Mouse (Mus musculus): ENCODE data around the gene Gm20388.

Gene Gm20388

GRCm38 (mm10) chr8:121082218-121083092, 1171.8 kb downstream of the Gm20388 start:
- DNase-seq (ENCODE audit: low read depth, low spot score) = no peak

DNA sequence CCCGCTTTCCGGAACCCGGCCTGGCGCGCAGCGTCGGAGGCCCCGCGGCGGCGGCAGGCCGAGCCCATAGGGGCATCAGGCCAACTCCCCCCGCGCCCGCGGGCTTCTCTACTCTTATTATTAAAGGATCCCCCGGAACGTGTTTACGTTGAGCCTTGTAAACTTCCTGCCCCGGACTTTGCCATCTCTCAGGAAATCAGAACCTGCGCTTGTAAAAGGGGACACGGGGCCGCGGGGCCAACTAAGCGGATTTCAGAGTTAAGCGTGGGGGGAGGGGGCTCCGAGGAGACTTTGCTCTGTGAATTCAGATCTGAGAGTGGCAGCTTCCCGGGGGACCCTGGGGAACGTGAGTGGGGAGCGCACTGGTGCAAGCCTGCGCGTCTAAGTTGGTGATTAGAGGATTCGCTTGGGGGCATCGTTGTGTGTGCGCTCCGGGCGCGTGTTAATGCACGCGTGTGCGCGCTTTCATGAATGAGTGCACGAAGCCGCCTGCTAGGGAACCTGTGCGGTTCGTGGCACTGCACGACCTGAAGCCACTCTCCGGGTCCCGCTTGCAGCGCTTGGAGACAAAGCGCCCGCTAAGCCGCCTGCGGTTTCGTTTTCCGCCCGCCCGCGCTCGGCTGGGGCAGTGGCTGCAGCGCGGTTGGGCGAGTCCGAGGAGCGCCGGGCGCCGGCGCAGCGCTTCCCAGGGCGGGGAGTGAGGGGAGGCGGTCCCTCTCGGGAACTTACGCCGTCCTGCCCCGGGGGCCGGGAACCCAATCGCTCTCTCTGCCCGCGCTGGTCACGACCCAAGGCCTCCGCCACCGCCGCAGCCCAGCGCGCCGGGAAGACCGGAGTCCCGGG, 1172.7 kb downstream of the Gm20388 start:
- DNase-seq (ENCODE audit: low read depth, low spot score) = peak; percentile 20

GRCm38 (mm10) chr8:121083936-121084209, 1173.2 kb downstream of the Gm20388 start:
- DNase-seq (ENCODE audit: low read depth, low spot score) = no peak

GRCm38 (mm10) chr8:121084210-121084951, 1173.7 kb downstream of the Gm20388 start, which contains the start of gene Foxf1:
Gene Foxf1 (plus strand): TSS chr8:121084386.
- DNase-seq (ENCODE audit: low read depth, low spot score) = no peak

DNA sequence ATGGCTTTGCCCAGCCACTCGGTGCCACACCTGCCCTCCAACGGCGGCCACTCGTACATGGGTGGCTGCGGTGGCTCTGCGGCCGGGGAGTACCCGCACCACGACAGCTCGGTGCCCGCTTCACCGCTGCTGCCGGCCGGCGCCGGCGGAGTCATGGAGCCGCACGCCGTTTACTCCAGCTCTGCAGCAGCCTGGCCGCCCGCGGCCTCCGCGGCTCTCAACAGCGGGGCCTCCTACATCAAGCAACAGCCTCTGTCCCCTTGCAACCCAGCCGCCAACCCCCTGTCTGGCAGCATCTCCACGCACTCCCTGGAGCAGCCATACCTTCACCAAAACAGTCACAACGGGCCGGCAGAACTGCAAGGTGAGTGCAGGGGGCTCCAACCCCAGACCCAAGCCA, 1174.4 kb downstream of the Gm20388 start:
- no peak for DNase-seq (ENCODE audit: low read depth, low spot score)

DNA sequence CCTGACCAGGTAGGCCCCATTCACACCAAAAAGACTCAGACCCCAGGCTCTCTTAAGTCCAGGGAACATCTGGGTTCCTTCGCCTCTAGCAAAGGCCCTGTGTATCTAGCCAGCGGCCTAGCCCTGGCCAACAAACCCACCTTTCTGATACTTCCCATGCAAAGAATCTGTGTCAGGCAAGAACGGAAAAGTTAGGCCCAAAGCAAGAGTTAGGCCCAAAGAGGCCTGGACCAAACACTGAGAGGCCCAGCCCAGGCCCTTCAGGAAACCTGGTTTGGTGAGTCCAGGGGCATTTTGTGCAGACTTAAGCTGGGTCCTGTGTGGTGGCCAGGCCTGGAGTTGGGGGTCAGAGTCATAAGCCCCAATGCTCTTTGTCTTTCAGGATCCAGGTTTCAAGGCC, 1174.9 kb downstream of the Gm20388 start:
- DNase-seq (ENCODE audit: low read depth, low spot score) = no peak

DNA sequence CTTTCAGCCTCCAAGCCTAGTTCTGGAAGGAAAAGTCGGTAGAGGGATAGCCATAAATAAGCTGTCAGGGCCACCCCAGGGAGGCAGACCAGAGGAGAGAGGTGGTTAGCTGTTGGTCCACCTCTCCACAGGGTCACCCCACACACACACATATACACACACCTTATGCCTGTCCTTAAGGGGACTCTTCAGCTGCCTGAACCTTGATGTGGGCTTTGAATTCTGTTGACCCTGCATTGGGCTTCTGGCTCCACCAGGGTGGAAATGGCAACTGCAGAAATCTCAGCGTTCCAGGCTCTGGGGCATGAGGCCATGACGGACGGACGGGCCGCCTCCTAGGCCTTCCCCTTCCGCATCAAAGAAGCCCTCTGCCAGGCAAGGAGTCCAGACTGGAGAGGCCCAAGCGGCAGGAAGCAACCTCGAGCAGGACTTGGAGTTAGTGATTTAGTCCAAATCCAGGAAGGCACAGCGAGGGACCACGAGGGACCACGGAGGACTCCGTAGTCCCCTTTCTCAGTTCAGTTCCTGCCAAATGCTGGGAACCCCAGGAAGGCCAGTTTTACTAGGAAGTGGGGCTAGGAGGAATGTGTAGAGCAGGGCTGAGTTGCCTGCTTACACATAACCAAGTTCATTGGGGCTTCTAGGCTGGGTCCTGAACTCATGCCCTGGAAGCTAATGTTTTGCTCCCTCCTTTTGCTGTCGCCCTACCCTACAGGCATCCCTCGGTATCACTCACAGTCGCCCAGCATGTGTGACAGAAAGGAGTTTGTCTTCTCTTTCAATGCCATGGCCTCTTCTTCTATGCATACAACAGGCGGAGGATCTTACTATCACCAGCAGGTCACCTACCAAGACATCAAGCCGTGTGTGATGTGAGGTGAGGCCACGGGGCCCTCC, 1175.6 kb downstream of the Gm20388 start:
- no peak for DNase-seq (ENCODE audit: low read depth, low spot score)

DNA sequence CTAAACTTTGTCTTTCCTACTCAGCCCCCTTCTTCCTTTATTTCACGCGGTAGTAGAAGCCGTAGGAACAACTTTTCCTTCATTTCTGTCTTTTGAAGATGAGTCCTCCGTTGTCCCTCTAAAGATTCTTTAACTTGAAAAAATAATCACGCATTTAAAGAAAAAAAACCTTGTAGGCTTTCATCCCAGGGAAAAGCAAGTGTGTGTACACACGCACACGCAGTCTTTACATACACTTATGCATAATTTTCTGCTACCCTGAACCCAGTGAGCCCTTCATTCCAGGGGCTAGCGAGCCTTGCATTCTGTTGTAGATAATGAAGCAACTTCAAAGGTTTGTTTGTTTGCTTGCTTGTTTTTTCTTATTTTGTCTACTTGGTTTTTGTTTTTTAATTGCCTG, 1177.6 kb downstream of the Gm20388 start:
- DNase-seq (ENCODE audit: low read depth, low spot score) = no peak

DNA sequence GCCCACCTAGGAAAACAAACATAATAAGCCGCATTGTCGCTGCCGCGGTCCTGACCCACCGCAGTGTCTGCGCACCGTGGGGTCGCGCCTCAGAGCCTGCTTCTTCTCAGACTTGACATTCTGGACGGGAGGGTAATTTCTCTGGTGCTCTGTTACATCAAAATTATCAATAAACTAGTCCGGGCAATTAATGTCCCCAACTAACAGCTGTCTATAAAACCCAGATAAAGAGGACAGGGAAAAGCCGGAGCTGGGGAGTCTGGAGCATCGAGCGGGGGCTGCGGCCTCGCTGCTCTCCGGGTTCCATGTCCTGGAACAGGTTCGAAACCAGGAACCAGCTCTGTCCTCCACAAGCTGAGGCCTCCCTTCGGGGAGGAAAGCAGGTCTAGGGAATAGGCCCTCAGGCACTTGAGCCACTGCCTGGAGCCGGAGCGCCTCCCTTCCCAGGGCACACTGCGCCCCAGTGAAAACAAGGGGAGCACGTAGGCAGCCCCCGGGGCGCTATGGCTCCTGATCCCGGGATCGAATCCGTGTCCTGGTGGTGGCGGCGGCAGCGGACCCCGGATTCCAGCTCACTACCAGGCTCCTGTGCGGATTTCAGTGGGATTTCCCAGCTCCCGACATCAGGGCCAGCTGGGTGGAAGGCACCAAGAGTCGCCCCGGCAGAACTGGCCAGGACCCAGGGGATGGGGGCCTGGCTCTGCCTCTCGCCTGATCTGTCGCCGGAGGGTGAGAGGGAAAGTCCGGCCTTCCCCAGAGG, 1178.4 kb downstream of the Gm20388 start:
- no peak for DNase-seq (ENCODE audit: low read depth, low spot score)

DNA sequence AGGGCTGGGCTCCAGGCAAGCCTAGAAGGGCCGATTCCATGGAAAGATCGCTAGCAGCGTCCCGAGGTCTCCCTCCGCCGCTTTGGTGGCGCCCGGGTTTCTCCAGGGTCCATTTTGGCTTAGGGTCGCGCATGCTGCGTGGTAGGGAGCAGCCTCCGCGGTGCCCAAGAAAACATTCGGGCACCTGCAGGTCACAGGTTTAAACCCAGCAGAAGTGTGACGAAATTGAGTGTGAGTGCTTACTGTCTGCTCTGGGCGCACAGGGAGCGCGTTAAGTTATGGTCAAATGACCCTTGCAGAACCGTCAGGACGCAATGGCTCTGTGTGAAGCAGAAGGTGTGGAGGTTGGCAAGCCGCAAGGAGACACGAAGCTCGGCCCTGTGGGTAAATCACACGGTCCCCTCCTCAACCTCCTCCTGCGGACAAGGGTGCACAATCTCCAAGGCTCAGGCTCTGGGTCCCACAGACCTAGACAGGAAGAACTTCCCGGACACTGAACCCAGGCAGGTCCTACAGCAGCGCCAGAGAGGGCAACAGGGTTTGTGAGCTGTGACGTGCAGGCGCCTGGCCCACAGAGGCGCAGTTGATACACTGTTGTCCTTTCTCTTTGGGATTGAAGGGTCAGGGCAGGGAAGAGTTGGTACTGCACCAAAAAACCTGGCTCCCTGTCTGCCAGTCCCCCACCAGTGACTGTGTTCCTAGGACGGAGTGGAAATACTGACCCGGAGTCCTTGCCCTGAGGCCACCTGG, 1179.2 kb downstream of the Gm20388 start:
- DNase-seq (ENCODE audit: low read depth, low spot score) = no peak

DNA sequence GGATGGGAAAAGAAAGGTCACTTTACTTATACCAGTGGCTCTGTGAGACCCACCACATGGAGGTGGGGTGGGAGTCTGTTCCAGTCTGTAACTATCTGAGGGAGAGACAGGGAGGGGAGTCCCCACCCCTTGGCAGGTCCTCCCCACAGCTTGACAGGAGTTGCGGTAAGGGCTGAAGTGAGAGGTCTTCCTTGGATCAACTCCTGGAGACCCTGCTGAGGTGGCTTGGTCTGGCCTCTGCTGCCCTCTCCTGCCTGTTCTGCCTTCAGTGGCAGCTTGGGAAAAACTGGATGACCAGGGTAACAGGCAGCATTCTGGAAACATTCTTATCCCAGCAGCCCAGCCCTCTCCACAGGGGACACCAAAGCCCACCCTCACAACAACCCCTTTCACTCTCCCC, 1180.1 kb downstream of the Gm20388 start:
- DNase-seq (ENCODE audit: low read depth, low spot score) = no peak

DNA sequence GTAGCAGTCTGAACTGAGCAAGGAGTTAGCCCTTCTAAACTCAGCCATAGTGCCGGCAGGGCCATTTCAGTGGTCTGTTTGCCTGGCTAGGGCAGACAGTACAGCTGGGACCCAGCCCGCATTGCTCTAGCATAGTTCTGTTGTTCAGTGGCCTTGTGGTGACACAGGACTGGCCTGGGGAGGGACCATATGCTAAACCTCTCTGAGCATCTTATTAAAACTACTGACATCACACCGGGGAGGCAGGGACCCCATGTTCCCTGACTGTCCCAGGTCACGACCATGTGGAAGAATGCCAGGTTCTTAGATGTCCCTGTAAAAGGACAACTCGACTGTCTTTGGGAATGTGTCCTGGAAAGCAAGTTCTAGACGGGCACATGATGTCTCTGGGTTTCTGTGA, 1181.5 kb downstream of the Gm20388 start:
- DNase-seq (ENCODE audit: low read depth, low spot score) = no peak

GRCm38 (mm10) chr8:121092627-121093026, 1182.0 kb downstream of the Gm20388 start:
- peak; percentile 58 for DNase-seq (ENCODE audit: low read depth, low spot score)

DNA sequence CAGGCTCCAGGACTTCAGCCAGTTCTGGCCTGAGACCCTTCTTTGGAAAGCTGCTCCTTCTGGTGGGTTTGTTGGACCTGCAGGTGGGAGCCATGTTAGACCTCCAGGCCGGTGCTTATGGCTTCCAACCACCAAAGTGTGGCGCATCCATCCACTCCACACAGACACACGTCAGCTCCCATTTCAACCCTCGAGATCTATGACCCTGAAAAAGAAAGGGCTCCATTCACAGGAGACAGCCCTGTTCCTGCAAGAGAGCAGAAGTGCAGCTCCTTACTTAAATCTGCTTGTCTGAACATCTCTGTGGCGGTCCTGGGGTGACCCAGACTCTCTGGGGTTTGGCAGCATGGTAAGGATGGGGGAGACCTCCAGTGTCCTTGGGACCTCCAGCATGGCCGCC, 1182.9 kb downstream of the Gm20388 start:
- DNase-seq (ENCODE audit: low read depth, low spot score) = no peak

- peak; percentile 65 for DNase-seq (ENCODE audit: low read depth, low spot score)
Observed at GRCm38 (mm10) chr8:121104049-121104818, 1193.6 kb downstream of the Gm20388 start.

DNA sequence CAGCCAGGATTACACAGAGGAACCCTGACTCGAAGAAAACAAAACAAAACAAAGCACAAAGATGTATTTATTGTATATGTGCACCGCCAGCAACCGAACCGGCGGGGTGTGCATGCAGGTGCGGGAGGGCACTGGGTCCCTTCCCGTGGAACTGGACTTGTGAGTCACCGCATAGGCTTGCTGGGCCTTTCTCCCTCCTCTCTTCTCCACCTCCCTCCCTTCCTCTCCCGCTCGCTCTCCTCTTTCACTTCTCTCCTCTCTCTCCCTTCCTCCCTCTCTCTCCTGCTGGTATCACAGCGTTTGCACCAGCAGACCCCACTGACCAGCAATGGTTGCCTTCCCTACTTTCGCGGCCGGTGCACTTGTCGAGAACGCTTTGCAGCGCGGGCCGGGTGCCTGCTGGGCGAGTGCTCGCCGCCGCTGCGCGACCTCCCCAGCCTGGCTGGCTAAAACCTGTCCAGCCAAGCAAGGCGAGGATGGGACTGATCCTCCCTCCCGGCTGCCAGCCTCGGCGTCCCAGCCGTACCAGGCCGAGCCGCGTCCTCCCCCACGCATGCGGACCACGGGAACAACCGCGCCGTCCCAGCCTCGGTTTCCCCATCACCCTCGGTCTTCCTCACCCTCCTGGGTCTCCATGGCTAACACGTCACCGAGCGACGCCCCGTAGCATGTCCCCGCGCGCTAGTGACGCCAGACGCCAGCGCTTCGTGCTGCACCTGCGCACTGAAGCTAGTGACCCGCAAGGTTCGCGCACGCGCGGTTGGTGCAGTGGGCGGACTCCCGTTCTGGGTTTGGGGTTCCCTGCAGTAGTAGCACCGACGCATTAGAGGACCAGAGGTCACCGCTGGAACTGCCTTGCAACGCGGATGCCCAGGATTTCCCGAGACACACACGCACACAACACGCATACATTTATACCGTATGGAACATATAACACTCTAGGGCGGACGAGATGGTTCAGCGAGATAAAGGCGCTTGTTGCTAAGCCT, 1197.3 kb downstream of the Gm20388 start, which contains the start of gene Mthfsd:
Mthfsd (minus strand) TSS at position 725 of the 989 bp plus-strand sequence.
- peak; percentile 98 for DNase-seq (ENCODE audit: low read depth, low spot score)

DNA sequence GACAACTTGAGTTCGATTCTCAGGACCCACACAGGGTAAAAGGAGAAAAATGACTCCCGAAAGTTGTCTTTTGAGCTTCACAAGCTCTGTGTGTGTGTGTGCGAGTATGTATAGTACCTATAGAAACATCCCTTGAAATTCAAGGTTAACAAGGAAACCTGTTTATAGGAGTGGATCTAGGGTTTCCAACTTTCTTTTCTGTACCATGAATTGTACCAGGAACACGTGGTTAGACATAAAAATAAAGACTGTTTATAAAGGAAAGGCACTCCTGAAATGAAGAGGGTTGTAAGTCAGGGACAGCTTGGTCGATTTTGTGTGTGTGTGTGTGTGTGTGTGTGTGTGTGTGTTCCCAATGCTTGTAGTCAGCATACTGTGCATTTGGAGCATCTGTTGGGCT, 1198.0 kb downstream of the Gm20388 start:
- no peak for DNase-seq (ENCODE audit: low read depth, low spot score)

Measured in CD4-positive helper T cell, adult 2 months (primary cell).